Mouse (Mus musculus) midbrain, embryonic 11.5 days (tissue): ENCODE results near the gene Rce1. TPM values are rescaled to one million over a fixed set of nuclear protein-coding genes. Genes with fewer than 3 reads are reported as not detected.
"Not testable (repeated sequence)": the region's sequence is repeated elsewhere in the genome, so short reads cannot be mapped to it uniquely, and the experiment has no call there.

Experiments used
- ATAC-seq: fragments of 200-750 bp; cut with Nextera tagmentation; 2 replicates; pipeline ENCODE4 v1.8.0; 2017; ENCODE audit warnings: moderate TSS enrichment, moderate library complexity; ENCODE audit not compliant: low FRiP score
- DNase-seq: peaks from one replicate; pipeline ENCODE4 v3.0.0; 2015; ENCODE audit warnings: low spot score; ENCODE audit errors: missing footprints
- H3K27ac ChIP-seq: fragments of 300-500 bp; sonication (generic); 2 replicates; pipeline ENCODE4 v1.5.1; 2014; ENCODE audit warnings: low read depth, low read length
- H3K27me3 ChIP-seq: fragments of 300-500 bp; sonication (generic); 2 replicates; pipeline ENCODE4 v1.6.1; 2014; ENCODE audit warnings: mild to moderate bottlenecking, low read length, moderate library complexity, mixed read lengths; ENCODE audit not compliant: control insufficient read depth, insufficient read depth
- H3K36me3 ChIP-seq: fragments of 300-500 bp; sonication (generic); 2 replicates; pipeline ENCODE4 v1.6.1; 2014; ENCODE audit warnings: mild to moderate bottlenecking, low read length, moderate library complexity, mixed read lengths; ENCODE audit not compliant: control insufficient read depth, insufficient read depth
- H3K4me1 ChIP-seq: fragments of 300-500 bp; sonication (generic); 2 replicates; pipeline ENCODE4 v1.6.1; 2014; ENCODE audit warnings: low read length; ENCODE audit not compliant: control insufficient read depth, insufficient read depth
- H3K4me2 ChIP-seq: fragments of 300-500 bp; sonication (generic); 2 replicates; pipeline ENCODE4 v1.6.1; 2014; ENCODE audit warnings: mild to moderate bottlenecking, moderate library complexity
- H3K4me3 ChIP-seq: fragments of 300-500 bp; sonication (generic); 2 replicates; pipeline ENCODE4 v1.5.1; 2014; ENCODE audit warnings: low read depth, low read length
- H3K9ac ChIP-seq: fragments of 300-500 bp; sonication (generic); 2 replicates; pipeline ENCODE4 v1.6.1; 2014; ENCODE audit warnings: low read length
- H3K9me3 ChIP-seq: fragments of 300-500 bp; sonication (generic); 2 replicates; pipeline ENCODE4 v1.6.1; 2016; ENCODE audit warnings: low read length; ENCODE audit not compliant: control insufficient read depth
- WGBS: fragments of 180-500 bp; shearing (Covaris S2); extraction: QIAGEN DNeasy Blood & Tissue Kit; methylation state at CpG from one replicate; pipeline ENCODE4 v1.1.7; 2014; 5-methylcytosine and 5-hydroxymethylcytosine counted together
- polyA plus RNA-seq: library from polyadenylated mRNA; unstranded; fragments of >200 nt; fragmentation: Nextera tagmentation; extraction: Ambion mirVana; gene quantifications from 2 replicates; pipeline ENCODE4 v1.2.1, GENCODE M21; 2014

Rce1 gene
- polyA plus RNA-seq, 1 experiment from 2014 or later = 68.7 TPM

DNA sequence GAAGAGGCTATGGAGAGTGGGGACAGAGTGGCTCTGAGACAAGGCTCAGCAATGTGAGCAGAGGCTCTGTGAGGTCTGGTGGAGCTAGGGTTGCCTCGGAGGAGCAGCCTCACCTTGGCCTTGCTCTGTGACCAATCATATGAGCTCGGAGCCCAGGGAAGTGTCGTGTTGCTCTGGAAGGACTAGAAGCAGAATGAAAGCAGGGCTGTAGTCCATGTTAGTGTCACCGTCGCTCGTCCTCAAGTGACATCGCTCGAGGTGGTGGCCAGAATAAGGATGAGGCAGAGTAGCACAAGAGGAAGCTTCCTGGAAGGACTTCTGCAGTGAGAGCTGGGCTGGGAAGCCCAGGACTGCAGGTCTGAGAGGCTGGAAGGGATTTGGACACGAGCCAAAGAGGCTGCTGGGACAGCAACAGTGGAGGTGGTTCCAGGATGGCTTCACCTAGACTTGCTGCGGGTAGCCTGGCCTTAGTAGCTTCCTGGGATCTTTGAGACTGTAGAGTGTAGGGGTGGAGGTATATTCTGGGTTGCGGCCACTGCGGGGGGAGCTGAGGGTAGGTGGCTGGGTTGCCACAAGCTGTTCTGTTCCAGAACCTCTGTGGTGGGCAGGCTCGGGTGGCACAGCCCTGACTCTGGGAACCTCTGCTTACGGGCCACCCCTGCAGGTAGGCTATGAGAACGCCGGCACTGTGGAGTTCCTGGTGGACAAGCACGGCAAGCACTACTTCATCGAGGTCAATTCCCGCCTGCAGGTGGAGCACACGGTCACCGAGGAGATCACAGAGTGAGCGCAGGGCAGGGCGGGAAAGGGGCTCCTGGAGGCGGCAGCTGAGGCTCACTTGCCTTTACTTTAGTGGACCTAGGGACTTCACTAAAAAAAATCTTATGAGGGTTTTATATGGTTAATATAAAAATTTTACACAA, 21.4 kb downstream of the Rce1 start:
- H3K9ac ChIP-seq = no peak overlapping the region
- H3K36me3 ChIP-seq = no peaks in the 10 kb centered on the region
- no peak overlapping the region for H3K27ac ChIP-seq
- H3K4me1 ChIP-seq = no peaks in the 10 kb centered on the region
- H3K27me3 ChIP-seq = no peaks in the 10 kb centered on the region
- H3K9me3 ChIP-seq = no peaks in the 10 kb centered on the region
- H3K4me2 ChIP-seq = no peak overlapping the region
- 41% methylated on average over 24 of the region's 24 CpGs for WGBS
- no peak overlapping the region for H3K4me3 ChIP-seq
- DNase-seq (peak; percentile 80), ATAC-seq (no peak)

DNA sequence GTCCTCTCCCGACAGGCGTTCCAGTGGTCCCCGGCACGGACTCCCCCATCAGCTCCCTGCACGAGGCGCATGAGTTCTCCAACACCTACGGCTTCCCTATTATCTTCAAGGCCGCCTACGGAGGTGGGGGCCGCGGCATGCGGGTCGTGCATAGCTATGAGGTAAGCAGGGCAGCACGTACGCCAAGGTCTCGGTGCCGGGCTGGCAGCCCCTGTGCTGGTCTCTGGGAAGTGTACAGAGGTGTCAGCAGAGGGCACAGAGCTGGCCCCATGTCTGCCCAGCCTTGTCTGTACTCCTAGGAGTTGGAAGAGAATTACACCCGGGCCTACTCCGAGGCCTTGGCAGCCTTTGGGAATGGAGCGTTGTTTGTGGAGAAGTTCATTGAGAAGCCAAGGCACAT, 23.0 kb downstream of the Rce1 start:
- Histone ChIP-seq H3K4me3 (no peak overlapping the region), H3K9me3 (no peaks in the 10 kb centered on the region), H3K27ac (no peak overlapping the region), H3K4me2 (no peak overlapping the region), H3K27me3 (no peaks in the 10 kb centered on the region), H3K9ac (no peak overlapping the region), H3K4me1 (no peaks in the 10 kb centered on the region), H3K36me3 (no peaks in the 10 kb centered on the region)
- 90% methylated on average over 20 of the region's 20 CpGs for WGBS
- no peak for ATAC-seq
- no peak for DNase-seq

DNA sequence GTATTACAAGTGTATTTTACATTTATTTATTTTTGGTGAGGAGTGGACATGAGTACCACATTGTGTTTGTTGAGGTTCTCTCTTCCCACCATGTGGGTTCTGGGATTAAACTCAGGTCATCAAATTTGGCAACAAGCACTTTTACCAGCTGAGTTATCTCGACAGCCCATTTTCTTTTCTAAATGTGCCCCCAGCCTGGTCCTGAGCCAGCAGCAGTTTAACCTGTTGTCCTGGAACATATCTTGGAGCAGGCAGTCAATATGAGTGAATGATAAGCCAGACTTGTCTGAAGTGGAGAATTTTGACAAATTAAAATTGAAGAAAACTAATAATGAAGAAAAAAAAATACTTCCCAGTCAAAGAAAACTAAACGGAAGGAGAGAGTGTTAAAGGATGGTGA, 29.4 kb downstream of the Rce1 start:
- Histone ChIP-seq H3K27me3 (no peaks in the 10 kb centered on the region), H3K4me3 (no peak overlapping the region), H3K4me1 (no peaks in the 10 kb centered on the region), H3K9ac (no peak overlapping the region), H3K9me3 (no peaks in the 10 kb centered on the region), H3K36me3 (no peaks in the 10 kb centered on the region), H3K27ac (no peak overlapping the region), H3K4me2 (no peak overlapping the region)
- ATAC-seq = no peak
- no peak for DNase-seq
- WGBS = 76% methylated on average over 2 of the region's 2 CpGs

DNA sequence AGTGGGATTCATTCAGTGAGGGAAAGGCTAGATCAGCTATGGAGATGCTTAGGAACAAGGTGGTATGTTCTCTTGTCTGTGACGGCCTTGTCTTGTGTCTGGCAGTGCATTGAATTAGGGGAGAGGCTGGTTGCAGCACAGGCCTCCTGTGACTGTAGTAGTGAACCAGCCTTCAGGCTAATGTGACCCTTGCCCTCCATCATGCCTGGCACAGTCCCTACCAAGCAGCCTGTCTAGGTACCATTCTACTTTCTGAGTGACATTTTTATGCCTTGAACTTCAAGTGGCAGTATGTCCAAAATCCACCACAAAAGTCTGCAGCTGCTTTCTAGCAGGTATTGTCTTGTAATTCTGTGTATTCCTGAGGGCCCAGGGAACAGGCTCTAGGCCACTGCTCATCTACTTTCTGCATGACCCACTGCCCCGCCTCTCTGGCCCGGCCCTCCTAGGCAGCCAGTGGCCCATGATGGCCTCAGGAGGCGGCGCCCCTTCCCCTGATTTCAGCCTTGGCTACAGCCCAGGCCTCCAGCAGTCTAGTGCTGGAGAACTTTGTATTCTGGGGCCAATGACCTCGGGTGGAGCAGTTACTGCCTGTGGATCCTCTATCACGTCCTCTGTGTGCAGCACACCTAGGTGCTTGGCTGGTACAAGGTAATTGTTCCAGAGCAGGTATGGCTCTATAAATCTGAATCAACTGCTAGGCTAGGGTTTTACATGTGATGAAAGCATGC, 31.5 kb downstream of the Rce1 start:
- peak; percentile 61 for DNase-seq
- Histone ChIP-seq H3K9ac (no peak overlapping the region), H3K4me2 (no peak overlapping the region), H3K4me3 (no peak overlapping the region), H3K36me3 (no peaks in the 10 kb centered on the region), H3K4me1 (no peaks in the 10 kb centered on the region), H3K27ac (no peak overlapping the region), H3K27me3 (no peaks in the 10 kb centered on the region), H3K9me3 (no peaks in the 10 kb centered on the region)
- WGBS = 49% methylated on average over 7 of the region's 7 CpGs
- no peak for ATAC-seq

DNA sequence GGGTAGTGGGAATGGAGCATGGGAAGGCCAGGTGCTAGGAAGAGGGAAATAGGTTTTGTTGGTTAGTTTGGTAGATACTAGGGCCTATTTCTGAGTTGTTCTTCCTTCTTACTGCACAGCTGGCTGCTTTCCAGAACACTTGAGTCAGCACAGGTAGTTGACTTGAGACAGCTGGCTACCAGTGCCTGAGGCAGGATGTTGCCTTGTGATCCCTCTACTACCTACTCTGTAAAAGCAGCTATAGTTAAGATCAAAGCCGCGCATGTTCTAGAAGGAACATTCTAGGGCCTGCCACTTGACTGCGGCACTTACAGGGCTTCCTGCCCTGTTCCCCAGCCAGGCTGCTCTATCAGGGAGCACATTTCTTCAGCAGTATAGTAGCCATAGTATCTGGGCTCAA, 35.4 kb downstream of the Rce1 start:
- Histone ChIP-seq H3K27ac (no peak overlapping the region), H3K36me3 (no peaks in the 10 kb centered on the region), H3K27me3 (no peaks in the 10 kb centered on the region), H3K4me3 (no peak overlapping the region), H3K4me1 (no peaks in the 10 kb centered on the region), H3K9me3 (no peaks in the 10 kb centered on the region), H3K9ac (no peak overlapping the region), H3K4me2 (no peak overlapping the region)
- ATAC-seq (no peak), DNase-seq (no peak)
- 95% methylated on average over 3 of the region's 3 CpGs for WGBS

DNA sequence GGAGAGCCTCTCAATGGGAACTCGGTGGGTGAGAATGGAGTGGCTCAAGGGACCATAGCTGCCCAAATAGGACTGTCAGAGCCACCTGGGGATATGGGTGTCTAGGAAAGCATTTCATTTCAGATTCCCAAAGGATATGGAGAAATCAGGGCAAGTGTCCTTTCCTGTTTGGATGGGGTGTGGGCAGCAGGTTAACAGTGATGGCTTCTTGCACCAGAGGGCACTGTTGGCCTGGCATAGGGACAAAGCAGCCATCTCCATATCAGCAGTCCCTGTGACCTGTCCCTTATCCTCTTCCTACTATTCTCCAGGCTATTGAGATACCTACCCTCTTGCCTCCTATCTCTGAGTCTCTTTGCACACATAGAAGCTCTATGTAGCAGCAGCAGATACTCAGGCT, 36.4 kb downstream of the Rce1 start:
- no peak overlapping the region for H3K4me3 ChIP-seq
- H3K9me3 ChIP-seq = no peaks in the 10 kb centered on the region
- no peak overlapping the region for H3K9ac ChIP-seq
- ATAC-seq (no peak), DNase-seq (no peak)
- 87% methylated on average over 1 of the region's 1 CpGs for WGBS
- H3K4me1 ChIP-seq = no peaks in the 10 kb centered on the region
- no peaks in the 10 kb centered on the region for H3K36me3 ChIP-seq
- H3K27ac ChIP-seq = no peak overlapping the region
- H3K4me2 ChIP-seq = no peak overlapping the region
- no peaks in the 10 kb centered on the region for H3K27me3 ChIP-seq

DNA sequence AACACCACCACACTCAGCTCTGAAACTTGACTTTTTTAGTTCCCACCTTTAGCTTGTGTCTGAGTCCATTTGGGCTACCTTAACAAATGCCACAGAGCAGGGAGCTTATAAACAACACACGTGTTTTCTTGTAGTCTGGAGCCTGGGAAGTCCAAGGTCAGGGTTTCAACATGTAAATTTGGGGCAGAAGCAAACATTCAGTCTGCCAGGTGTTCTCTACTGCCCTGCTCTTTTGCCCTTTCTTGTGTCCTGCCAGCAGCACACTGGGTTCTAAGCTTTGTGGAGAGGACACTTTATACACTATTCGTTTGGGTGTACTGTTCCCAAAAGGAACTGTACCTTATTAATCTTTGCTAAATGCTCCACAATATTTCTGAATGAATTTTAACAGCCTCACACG, 37.0 kb downstream of the Rce1 start:
- H3K27ac ChIP-seq = no peak overlapping the region
- no peaks in the 10 kb centered on the region for H3K4me1 ChIP-seq
- 73% methylated on average over 3 of the region's 3 CpGs for WGBS
- DNase-seq (no peak), ATAC-seq (no peak)
- H3K4me3 ChIP-seq = no peak overlapping the region
- H3K9me3 ChIP-seq = no peaks in the 10 kb centered on the region
- H3K36me3 ChIP-seq = no peaks in the 10 kb centered on the region
- no peaks in the 10 kb centered on the region for H3K27me3 ChIP-seq
- no peak overlapping the region for H3K9ac ChIP-seq
- H3K4me2 ChIP-seq = no peak overlapping the region

DNA sequence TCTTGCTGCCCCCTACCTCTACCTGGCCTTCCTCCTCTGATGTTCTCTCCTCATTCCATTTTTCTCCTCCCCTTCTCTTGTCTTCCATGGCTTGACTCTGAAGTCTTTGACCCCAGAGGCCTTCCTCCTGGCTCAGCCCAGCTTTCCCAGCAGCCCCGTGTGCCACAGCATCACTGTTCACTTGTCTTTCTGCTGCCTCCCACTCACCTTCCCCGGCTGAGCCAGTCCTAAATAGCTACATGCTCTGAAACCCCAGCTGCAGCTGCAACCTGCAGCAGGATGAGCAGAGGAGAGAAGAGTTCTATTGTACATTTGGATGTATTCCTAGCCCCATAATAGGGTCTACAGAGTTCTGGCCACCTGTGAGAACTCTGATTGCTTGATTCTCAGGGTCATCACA, 38.0 kb downstream of the Rce1 start:
- Histone ChIP-seq H3K9me3 (no peaks in the 10 kb centered on the region), H3K27ac (no peak overlapping the region), H3K4me3 (no peak overlapping the region), H3K4me2 (no peak overlapping the region), H3K9ac (no peak overlapping the region), H3K36me3 (no peaks in the 10 kb centered on the region), H3K27me3 (no peaks in the 10 kb centered on the region), H3K4me1 (no peaks in the 10 kb centered on the region)
- ATAC-seq (no peak), DNase-seq (no peak)
- WGBS = 72% methylated on average over 2 of the region's 2 CpGs

DNA sequence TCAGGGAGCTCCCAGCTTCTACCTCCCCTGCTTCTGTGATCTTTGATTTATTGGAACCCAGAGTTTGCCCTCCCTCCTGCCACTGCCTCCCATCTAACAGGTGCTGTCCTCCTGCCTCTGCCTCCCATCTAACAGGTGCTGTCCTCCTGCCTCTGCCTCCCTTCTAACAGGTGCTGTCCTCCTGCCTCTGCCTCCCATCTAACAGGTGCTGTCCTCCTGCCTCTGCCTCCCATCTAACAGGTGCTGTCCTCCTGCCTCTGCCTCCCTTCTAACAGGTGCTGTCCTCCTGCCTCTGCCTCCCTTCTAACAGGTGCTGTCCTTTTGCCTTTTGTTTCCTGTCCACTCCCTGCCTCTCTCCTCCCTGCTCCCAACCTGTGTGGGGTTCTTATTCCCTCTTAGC, 38.7 kb downstream of the Rce1 start:
- not testable (repeated sequence) for ATAC-seq, DNase-seq, H3K27ac ChIP-seq, H3K9ac ChIP-seq, H3K4me1 ChIP-seq, H3K4me2 ChIP-seq, H3K27me3 ChIP-seq, H3K36me3 ChIP-seq, H3K4me3 ChIP-seq, H3K9me3 ChIP-seq
